Mouse (Mus musculus): ENCODE results near the gene Itgb3. TPM values are rescaled to one million over a fixed set of nuclear protein-coding genes. Genes with fewer than 3 reads are reported as not detected.

Itgb3 gene
- polyA plus RNA-seq, 1 experiment from 2014 or later: 2.6 TPM

DNA sequence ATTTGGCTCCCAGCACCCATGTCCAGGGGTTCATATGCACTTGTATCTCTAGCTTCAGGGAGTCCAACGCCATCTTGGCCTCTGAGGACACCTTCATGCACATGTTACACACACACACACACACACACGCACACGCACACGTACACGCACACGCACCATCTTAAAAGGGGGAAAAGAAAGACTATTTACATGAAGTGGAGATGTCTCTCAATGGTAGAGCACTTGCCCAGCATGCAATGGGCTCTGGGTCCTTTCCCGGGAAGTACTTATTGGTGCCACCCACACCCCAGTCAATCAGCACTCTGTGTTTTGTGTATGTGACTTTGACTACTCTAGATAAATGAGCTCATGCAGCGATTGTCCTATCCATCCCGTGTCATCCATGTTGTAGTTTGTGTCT, 19.9 kb upstream of the Itgb3 start:
- H3K36me3 ChIP-seq (ENCODE audit: control insufficient read depth, insufficient read depth, low read length): no peaks in the 10 kb centered on the region
- H3K27ac ChIP-seq (replicated peaks; ENCODE audit: low read depth, low read length): no peak overlapping the region
- no peaks in the 10 kb centered on the region; the same call in 1 of the 2 replicates for H3K9me3 ChIP-seq (ENCODE audit: control insufficient read depth, low read length)
- DNase-seq (ENCODE audit: low spot score): no peak
- H3K4me3 ChIP-seq (ENCODE audit: low read depth, low read length): no peak overlapping the region
- H3K4me2 ChIP-seq (ENCODE audit: low read depth, low read length): no peak overlapping the region
- no peaks in the 10 kb centered on the region for H3K4me1 ChIP-seq (ENCODE audit: control insufficient read depth, insufficient read depth, low read length)
- WGBS: 95% methylated on average over 9 of the region's 9 CpGs
- H3K9ac ChIP-seq (ENCODE audit: low read depth, low read length): no peak overlapping the region
- ATAC-seq (ENCODE audit: low read depth): no peak
- no peaks in the 10 kb centered on the region for H3K27me3 ChIP-seq (replicated peaks; ENCODE audit: control insufficient read depth, insufficient read depth, low read length)

DNA sequence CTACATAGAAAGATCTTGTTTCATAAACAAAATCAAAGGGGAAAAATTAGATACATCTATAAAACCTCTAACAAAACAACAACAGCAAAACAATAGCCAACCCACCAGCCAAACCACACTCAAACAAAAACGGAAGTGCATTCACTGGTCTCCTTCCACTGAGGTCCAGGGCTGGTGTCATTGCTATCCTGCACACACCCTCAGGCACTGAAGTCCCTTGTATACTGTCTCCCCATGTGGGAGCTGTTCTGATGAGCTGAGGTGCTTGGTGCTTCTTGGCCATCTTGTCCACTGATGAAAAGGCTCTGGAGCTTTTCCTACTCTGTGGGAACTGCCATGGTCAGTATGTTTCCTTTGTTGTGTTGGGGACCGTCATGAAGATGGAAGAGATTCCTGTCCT, 19.3 kb upstream of the Itgb3 start:
- H3K4me1 ChIP-seq (ENCODE audit: control insufficient read depth, insufficient read depth, low read length): no peaks in the 10 kb centered on the region
- H3K9me3 ChIP-seq (ENCODE audit: control insufficient read depth, low read length): no peaks in the 10 kb centered on the region; the same call in 1 of the 2 replicates
- H3K27me3 ChIP-seq (replicated peaks; ENCODE audit: control insufficient read depth, insufficient read depth, low read length): no peaks in the 10 kb centered on the region
- ATAC-seq (ENCODE audit: low read depth): no peak
- no peak for DNase-seq (ENCODE audit: low spot score)
- no peaks in the 10 kb centered on the region for H3K36me3 ChIP-seq (ENCODE audit: control insufficient read depth, insufficient read depth, low read length)
- 94% methylated on average over 2 of the region's 2 CpGs for WGBS
- no peak overlapping the region for H3K27ac ChIP-seq (replicated peaks; ENCODE audit: low read depth, low read length)
- H3K4me2 ChIP-seq (ENCODE audit: low read depth, low read length): no peak overlapping the region
- H3K9ac ChIP-seq (ENCODE audit: low read depth, low read length): no peak overlapping the region
- no peak overlapping the region for H3K4me3 ChIP-seq (ENCODE audit: low read depth, low read length)

DNA sequence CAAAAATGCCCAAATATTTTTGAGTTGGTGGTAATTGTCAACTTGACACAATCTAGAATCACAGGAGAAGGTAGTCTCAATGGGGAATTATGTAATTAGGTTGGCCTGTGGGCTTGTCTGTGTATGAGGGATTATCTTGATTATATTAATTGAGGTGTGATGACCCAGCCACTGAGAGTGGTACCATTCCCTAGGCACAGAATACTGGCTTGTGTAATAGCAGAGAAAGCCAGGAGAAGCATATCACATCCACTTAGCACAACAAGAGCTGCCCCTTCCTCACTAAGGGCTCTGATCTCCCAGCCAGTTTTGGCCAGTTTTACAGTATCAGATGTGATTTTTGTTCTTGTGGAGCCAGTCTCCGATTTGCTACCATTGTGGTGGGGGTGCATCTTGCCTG, 18.2 kb upstream of the Itgb3 start:
- no peak overlapping the region for H3K4me3 ChIP-seq (ENCODE audit: low read depth, low read length)
- H3K4me1 ChIP-seq (ENCODE audit: control insufficient read depth, insufficient read depth, low read length): no peaks in the 10 kb centered on the region
- WGBS: 69% methylated on average over 1 of the region's 1 CpGs
- H3K36me3 ChIP-seq (ENCODE audit: control insufficient read depth, insufficient read depth, low read length): no peaks in the 10 kb centered on the region
- H3K9ac ChIP-seq (ENCODE audit: low read depth, low read length): no peak overlapping the region
- H3K9me3 ChIP-seq (ENCODE audit: control insufficient read depth, low read length): no peaks in the 10 kb centered on the region; the same call in 1 of the 2 replicates
- no peak for DNase-seq (ENCODE audit: low spot score)
- H3K4me2 ChIP-seq (ENCODE audit: low read depth, low read length): no peak overlapping the region
- no peaks in the 10 kb centered on the region for H3K27me3 ChIP-seq (replicated peaks; ENCODE audit: control insufficient read depth, insufficient read depth, low read length)
- ATAC-seq (ENCODE audit: low read depth): no peak
- no peak overlapping the region for H3K27ac ChIP-seq (replicated peaks; ENCODE audit: low read depth, low read length)

DNA sequence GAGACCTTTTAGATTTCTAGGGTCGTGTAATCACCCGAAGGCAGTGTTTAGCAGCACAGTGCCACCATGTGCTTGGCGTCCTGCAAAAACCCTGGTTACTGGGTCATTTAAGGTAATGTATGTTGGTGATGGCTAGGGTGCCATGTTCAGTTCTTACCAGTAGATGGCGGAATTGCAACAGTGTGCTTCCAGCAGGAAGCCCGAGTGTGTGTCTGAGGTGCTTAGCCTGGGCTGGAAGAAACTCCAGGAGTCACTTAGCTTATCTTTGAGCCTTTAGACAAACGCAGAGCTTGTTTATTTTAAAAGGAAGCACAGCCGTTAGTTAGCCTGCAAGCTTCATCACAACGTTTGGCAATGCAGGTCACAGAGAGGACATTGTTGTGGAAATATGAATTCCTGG, 17.7 kb upstream of the Itgb3 start:
- DNase-seq (ENCODE audit: low spot score): peak; percentile 89
- no peak overlapping the region for H3K27ac ChIP-seq (replicated peaks; ENCODE audit: low read depth, low read length)
- no peak overlapping the region for H3K4me2 ChIP-seq (ENCODE audit: low read depth, low read length)
- no peaks in the 10 kb centered on the region for H3K27me3 ChIP-seq (replicated peaks; ENCODE audit: control insufficient read depth, insufficient read depth, low read length)
- ATAC-seq (ENCODE audit: low read depth): peak; percentile 37
- H3K4me1 ChIP-seq (ENCODE audit: control insufficient read depth, insufficient read depth, low read length): no peaks in the 10 kb centered on the region
- WGBS: 2% methylated on average over 8 of the region's 8 CpGs
- H3K4me3 ChIP-seq (ENCODE audit: low read depth, low read length): no peak overlapping the region
- no peak overlapping the region for H3K9ac ChIP-seq (ENCODE audit: low read depth, low read length)
- no peaks in the 10 kb centered on the region for H3K36me3 ChIP-seq (ENCODE audit: control insufficient read depth, insufficient read depth, low read length)
- no peaks in the 10 kb centered on the region; the same call in 1 of the 2 replicates for H3K9me3 ChIP-seq (ENCODE audit: control insufficient read depth, low read length)

DNA sequence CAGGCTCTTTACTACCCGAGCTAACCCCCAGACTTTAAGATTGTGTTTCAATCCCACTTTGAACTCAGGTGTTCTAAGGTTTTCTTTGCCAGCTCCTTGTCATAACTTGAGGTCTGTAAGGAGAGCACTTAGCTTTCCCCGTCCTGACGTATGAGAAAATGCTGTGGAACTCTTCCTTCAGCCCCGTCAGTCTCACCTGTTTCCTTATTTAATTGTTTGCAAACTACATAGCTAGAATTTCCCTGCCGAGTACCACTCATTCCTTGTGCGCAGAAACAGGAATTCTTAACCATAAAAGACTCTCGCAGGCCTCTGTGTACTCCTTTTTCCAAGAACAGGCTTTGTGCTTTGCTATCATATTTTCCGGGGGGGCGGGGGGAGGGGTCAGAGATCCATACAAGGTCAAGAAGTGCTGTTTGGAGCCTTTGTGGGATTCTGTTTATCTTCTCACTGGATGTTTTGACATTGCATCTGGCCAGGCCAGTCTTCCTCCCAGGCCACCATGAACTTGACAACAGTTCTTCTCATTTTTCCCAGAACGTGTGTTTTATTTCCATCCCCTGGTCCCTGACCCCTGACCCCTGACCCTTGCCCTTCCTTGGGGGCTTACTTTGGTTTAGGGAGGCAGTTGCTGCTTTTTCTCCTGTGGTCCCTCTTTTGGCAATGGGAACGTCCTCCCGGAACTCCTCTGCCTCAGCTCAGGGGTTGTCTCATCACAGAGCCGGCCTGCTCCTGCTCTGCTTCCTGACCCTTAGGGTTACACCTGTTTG, 15.5 kb upstream of the Itgb3 start:
- Histone ChIP-seq H3K36me3 (ENCODE audit: control insufficient read depth, insufficient read depth, low read length) (no peaks in the 10 kb centered on the region), H3K9me3 (ENCODE audit: control insufficient read depth, low read length) (no peaks in the 10 kb centered on the region; the same call in 1 of the 2 replicates), H3K27ac (replicated peaks; ENCODE audit: low read depth, low read length) (no peak overlapping the region), H3K9ac (ENCODE audit: low read depth, low read length) (no peak overlapping the region), H3K27me3 (replicated peaks; ENCODE audit: control insufficient read depth, insufficient read depth, low read length) (no peaks in the 10 kb centered on the region), H3K4me3 (ENCODE audit: low read depth, low read length) (no peak overlapping the region), H3K4me1 (ENCODE audit: control insufficient read depth, insufficient read depth, low read length) (no peaks in the 10 kb centered on the region), H3K4me2 (ENCODE audit: low read depth, low read length) (no peak overlapping the region)
- WGBS: 44% methylated on average over 13 of the region's 13 CpGs
- ATAC-seq (ENCODE audit: low read depth) (no peak), DNase-seq (ENCODE audit: low spot score) (no peak)

DNA sequence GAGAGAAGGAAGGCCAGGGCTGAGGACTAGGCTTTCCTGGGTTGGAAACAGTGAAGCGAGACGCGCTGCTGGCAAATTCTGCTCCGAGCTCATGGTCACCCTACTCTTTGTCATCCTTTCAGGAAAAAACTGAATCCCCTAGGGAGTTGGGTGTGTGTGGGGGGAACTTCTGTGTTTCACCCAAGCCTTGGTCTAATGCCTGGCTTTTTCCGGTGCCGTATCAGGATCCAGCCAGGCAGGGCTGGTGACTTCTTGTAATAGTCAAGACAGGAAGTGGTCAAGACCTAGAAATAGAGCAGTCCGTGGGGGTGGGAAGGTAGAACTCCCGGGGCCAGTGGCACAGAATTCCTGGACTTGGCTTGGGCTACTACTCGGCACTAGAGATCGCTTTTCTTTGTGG, 11.4 kb upstream of the Itgb3 start:
- Histone ChIP-seq H3K9me3 (ENCODE audit: control insufficient read depth, low read length) (no peaks in the 10 kb centered on the region), H3K4me2 (ENCODE audit: low read depth, low read length) (no peak overlapping the region), H3K27me3 (replicated peaks; ENCODE audit: control insufficient read depth, insufficient read depth, low read length) (no peaks in the 10 kb centered on the region), H3K4me3 (ENCODE audit: low read depth, low read length) (no peak overlapping the region), H3K36me3 (ENCODE audit: control insufficient read depth, insufficient read depth, low read length) (no peaks in the 10 kb centered on the region), H3K27ac (replicated peaks; ENCODE audit: low read depth, low read length) (no peak overlapping the region), H3K9ac (ENCODE audit: low read depth, low read length) (no peak overlapping the region), H3K4me1 (ENCODE audit: control insufficient read depth, insufficient read depth, low read length) (no peaks in the 10 kb centered on the region)
- DNase-seq (ENCODE audit: low spot score) (no peak), ATAC-seq (ENCODE audit: low read depth) (no peak)
- 70% methylated on average over 10 of the region's 10 CpGs for WGBS

DNA sequence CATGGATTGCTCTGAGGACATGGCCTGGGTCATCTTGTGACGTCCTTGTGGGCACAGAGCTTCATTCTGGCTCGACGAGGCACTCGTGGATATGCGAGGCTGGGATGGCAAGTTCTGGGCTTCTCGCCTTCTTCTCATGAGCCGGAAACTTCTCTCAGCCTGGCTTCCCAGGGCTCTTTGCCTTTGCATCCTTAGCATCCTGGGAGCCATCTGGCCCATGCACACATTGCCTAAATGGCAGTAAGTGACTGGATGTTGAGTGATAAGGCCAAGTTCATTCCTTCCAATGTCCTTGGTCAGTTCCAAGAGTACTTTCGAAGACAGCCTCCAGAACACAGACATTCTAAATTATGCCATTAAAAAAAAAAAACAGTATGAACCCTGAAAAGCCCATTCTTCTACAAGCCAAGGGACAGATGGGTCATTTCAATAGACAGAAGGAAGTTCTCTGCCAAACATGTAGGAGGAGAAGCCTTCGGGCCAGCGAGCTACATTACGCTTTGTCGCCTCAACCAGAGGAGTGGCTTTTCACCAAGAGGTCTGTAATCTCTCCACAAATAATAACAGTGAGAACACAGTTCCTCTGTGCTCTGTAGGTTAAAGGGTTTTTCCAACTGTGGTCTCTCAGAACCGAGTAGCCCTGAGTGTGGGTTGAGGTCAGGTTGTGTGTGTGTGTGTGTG, 8.4 kb upstream of the Itgb3 start:
- no peaks in the 10 kb centered on the region for H3K9me3 ChIP-seq (ENCODE audit: control insufficient read depth, low read length)
- no peak overlapping the region for H3K4me3 ChIP-seq (ENCODE audit: low read depth, low read length)
- ATAC-seq (ENCODE audit: low read depth): no peak
- H3K36me3 ChIP-seq (ENCODE audit: control insufficient read depth, insufficient read depth, low read length): no peaks in the 10 kb centered on the region
- H3K4me2 ChIP-seq (ENCODE audit: low read depth, low read length): no peak overlapping the region
- H3K27me3 ChIP-seq (replicated peaks; ENCODE audit: control insufficient read depth, insufficient read depth, low read length): no peaks in the 10 kb centered on the region
- no peak for DNase-seq (ENCODE audit: low spot score)
- 82% methylated on average over 13 of the region's 13 CpGs for WGBS
- no peak overlapping the region for H3K27ac ChIP-seq (replicated peaks; ENCODE audit: low read depth, low read length)
- H3K9ac ChIP-seq (ENCODE audit: low read depth, low read length): no peak overlapping the region
- no peaks in the 10 kb centered on the region for H3K4me1 ChIP-seq (ENCODE audit: control insufficient read depth, insufficient read depth, low read length)

DNA sequence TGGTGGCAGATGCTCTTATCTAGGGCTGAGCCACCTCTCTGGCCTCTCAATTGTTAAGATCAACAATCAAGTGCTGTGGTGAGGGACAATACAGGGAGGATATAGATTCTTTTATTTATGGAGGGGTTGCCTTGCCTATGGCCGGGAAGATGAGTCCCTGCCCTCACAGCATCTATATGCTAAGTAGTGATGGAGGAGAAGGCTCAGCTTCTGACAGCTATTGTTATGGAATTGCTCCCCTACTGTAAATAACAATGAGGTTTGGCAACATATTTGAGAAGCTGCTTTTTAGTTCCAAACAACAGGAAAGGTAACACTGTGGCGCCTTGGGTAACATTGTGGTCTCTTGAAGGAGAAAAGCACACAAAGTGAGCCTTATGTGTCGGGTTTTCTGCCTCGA, 7.1 kb upstream of the Itgb3 start:
- no peak for DNase-seq (ENCODE audit: low spot score)
- Histone ChIP-seq H3K9ac (ENCODE audit: low read depth, low read length) (no peak overlapping the region), H3K36me3 (ENCODE audit: control insufficient read depth, insufficient read depth, low read length) (no peaks in the 10 kb centered on the region), H3K4me3 (ENCODE audit: low read depth, low read length) (no peak overlapping the region), H3K27me3 (replicated peaks; ENCODE audit: control insufficient read depth, insufficient read depth, low read length) (no peaks in the 10 kb centered on the region), H3K4me2 (ENCODE audit: low read depth, low read length) (no peak overlapping the region), H3K9me3 (ENCODE audit: control insufficient read depth, low read length) (no peaks in the 10 kb centered on the region), H3K27ac (replicated peaks; ENCODE audit: low read depth, low read length) (no peak overlapping the region), H3K4me1 (ENCODE audit: control insufficient read depth, insufficient read depth, low read length) (no peaks in the 10 kb centered on the region)
- 44% methylated on average over 4 of the region's 4 CpGs for WGBS
- ATAC-seq (ENCODE audit: low read depth): no peak

DNA sequence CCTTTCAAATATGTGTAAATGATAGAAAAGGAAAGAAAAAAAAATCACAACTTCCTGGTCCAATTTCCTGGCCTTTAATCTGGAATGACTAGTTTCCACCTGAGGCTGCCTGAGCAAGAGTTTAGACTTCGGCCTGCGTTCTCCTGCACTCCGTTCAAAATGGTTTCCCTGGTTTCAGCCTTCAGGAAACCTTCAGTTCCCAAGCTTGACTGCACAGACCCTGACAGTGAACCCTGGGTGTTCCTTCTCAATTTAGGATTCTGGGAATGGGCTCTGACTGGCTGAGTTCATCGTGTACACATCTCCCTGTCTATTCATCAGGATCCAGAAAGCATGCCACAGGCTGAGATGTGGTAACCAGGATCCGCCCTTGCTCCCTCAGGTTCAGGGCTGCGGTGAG, 3.6 kb upstream of the Itgb3 start:
- H3K4me2 ChIP-seq (ENCODE audit: low read depth, low read length): no peak overlapping the region
- ATAC-seq (ENCODE audit: low read depth) (no peak), DNase-seq (ENCODE audit: low spot score) (no peak)
- no peak overlapping the region for H3K9ac ChIP-seq (ENCODE audit: low read depth, low read length)
- H3K9me3 ChIP-seq (ENCODE audit: control insufficient read depth, low read length): no peaks in the 10 kb centered on the region
- peaks cover 11% of the 10 kb centered on the region for H3K27me3 ChIP-seq (replicated peaks; ENCODE audit: control insufficient read depth, insufficient read depth, low read length)
- H3K27ac ChIP-seq (replicated peaks; ENCODE audit: low read depth, low read length): no peak overlapping the region
- WGBS: 47% methylated on average over 6 of the region's 6 CpGs
- no peak overlapping the region for H3K4me3 ChIP-seq (ENCODE audit: low read depth, low read length)
- H3K4me1 ChIP-seq (ENCODE audit: control insufficient read depth, insufficient read depth, low read length): peaks cover 4% of the 10 kb centered on the region; the same call in 1 of the 2 replicates
- no peaks in the 10 kb centered on the region for H3K36me3 ChIP-seq (ENCODE audit: control insufficient read depth, insufficient read depth, low read length)
